Mouse (Mus musculus) hindbrain, embryonic 11.5 days (tissue): Measurements from ENCODE around the gene Rflna. TPM values are rescaled to one million over a fixed set of nuclear protein-coding genes. Genes with fewer than 3 reads are reported as not detected.

ENCODE experiments used
- ATAC-seq: fragments of 200-750 bp; cut with Nextera tagmentation; 2 replicates; pipeline ENCODE4 v1.8.0; 2017; ENCODE audit warnings: mild to moderate bottlenecking, moderate TSS enrichment, moderate library complexity; ENCODE audit not compliant: low FRiP score
- DNase-seq: peaks from one replicate; pipeline ENCODE4 v3.0.0-alpha.2; 2015; ENCODE audit warnings: low spot score
- H3K27ac ChIP-seq: fragments of 300-500 bp; sonication (generic); 2 replicates; pipeline ENCODE4 v1.5.1; 2014; ENCODE audit warnings: mild to moderate bottlenecking, low read depth, low read length
- H3K27me3 ChIP-seq: fragments of 300-500 bp; sonication (generic); 2 replicates; pipeline ENCODE4 v1.6.1; 2014; ENCODE audit warnings: mild to moderate bottlenecking, low read length, moderate library complexity, mixed read lengths; ENCODE audit not compliant: control insufficient read depth, insufficient read depth
- H3K36me3 ChIP-seq: fragments of 300-500 bp; sonication (generic); 2 replicates; pipeline ENCODE4 v1.6.1; 2014; ENCODE audit warnings: mild to moderate bottlenecking, low read length, moderate library complexity, mixed read lengths; ENCODE audit not compliant: control insufficient read depth, insufficient read depth
- H3K4me1 ChIP-seq: fragments of 300-500 bp; sonication (generic); replicated peaks from 2 replicates; pipeline ENCODE4 v1.6.1; 2014; ENCODE audit warnings: low read length, mixed read lengths; ENCODE audit not compliant: control insufficient read depth, insufficient read depth
- H3K4me2 ChIP-seq: fragments of 300-500 bp; sonication (generic); replicated peaks from 2 replicates; pipeline ENCODE4 v1.6.1; 2014; ENCODE audit warnings: mild to moderate bottlenecking, low read depth, low read length
- H3K4me3 ChIP-seq: fragments of 300-500 bp; sonication (generic); 2 replicates; pipeline ENCODE4 v1.5.1; 2014; ENCODE audit warnings: low read depth, low read length
- H3K9ac ChIP-seq: fragments of 300-500 bp; sonication (generic); 2 replicates; pipeline ENCODE4 v1.6.1; 2014; ENCODE audit warnings: low read depth, low read length
- H3K9me3 ChIP-seq: fragments of 300-500 bp; sonication (generic); 2 replicates; pipeline ENCODE4 v1.6.1; 2016; ENCODE audit warnings: low read length; ENCODE audit not compliant: control insufficient read depth
- WGBS: fragments of 180-500 bp; shearing (Covaris S2); extraction: QIAGEN DNeasy Blood & Tissue Kit; methylation state at CpG from one replicate; pipeline ENCODE4 v1.1.7; 2014; 5-methylcytosine and 5-hydroxymethylcytosine counted together
- polyA plus RNA-seq: library from polyadenylated mRNA; unstranded; fragments of >200 nt; fragmentation: Nextera tagmentation; extraction: Ambion mirVana; gene quantifications from 2 replicates; pipeline ENCODE4 v1.2.1, GENCODE M21; 2014

Rflna gene
- polyA plus RNA-seq, 1 experiment from 2014 or later: 9.2 TPM

GRCm38 (mm10) chr5:125015576-125015975 lies 12.6 kb downstream of the Rflna start:
- H3K9me3 ChIP-seq: no peaks in the 10 kb centered on the region
- no peak for ATAC-seq
- H3K4me2 ChIP-seq: no peak overlapping the region
- no peak overlapping the region for H3K9ac ChIP-seq
- no peak for DNase-seq
- H3K27me3 ChIP-seq: no peaks in the 10 kb centered on the region
- WGBS: 91% methylated on average over 9 of the region's 9 CpGs
- H3K4me1 ChIP-seq: no peaks in the 10 kb centered on the region
- H3K4me3 ChIP-seq: no peak overlapping the region
- no peak overlapping the region for H3K27ac ChIP-seq
- H3K36me3 ChIP-seq: peaks cover 2% of the 10 kb centered on the region; the same call in 1 of the 2 replicates

GRCm38 (mm10) chr5:125016421-125017242 lies 13.6 kb downstream of the Rflna start:
- Histone ChIP-seq H3K27me3 (no peaks in the 10 kb centered on the region), H3K9me3 (no peaks in the 10 kb centered on the region), H3K27ac (no peak overlapping the region), H3K4me2 (no peak overlapping the region), H3K4me1 (no peaks in the 10 kb centered on the region), H3K9ac (no peak overlapping the region), H3K4me3 (no peak overlapping the region), H3K36me3 (peaks cover 2% of the 10 kb centered on the region; the same call in 1 of the 2 replicates)
- DNase-seq (no peak), ATAC-seq (no peak)
- 85% methylated on average over 17 of the region's 17 CpGs for WGBS

- Histone ChIP-seq H3K27me3 (no peaks in the 10 kb centered on the region), H3K9ac (no peak overlapping the region), H3K4me2 (no peak overlapping the region), H3K36me3 (peaks cover 2% of the 10 kb centered on the region; the same call in 1 of the 2 replicates), H3K9me3 (no peaks in the 10 kb centered on the region), H3K4me3 (no peak overlapping the region), H3K4me1 (no peaks in the 10 kb centered on the region), H3K27ac (no peak overlapping the region)
- no peak for DNase-seq
- ATAC-seq: no peak
- WGBS: 82% methylated on average over 15 of the region's 15 CpGs
These were observed 14.3 kb downstream of the Rflna start for GRCm38 (mm10) chr5:125017332-125017731.

- Histone ChIP-seq H3K4me2 (no peak overlapping the region), H3K4me1 (no peaks in the 10 kb centered on the region), H3K9me3 (no peaks in the 10 kb centered on the region), H3K36me3 (peaks cover 6% of the 10 kb centered on the region), H3K4me3 (no peak overlapping the region), H3K27ac (no peak overlapping the region), H3K27me3 (no peaks in the 10 kb centered on the region), H3K9ac (no peak overlapping the region)
- 82% methylated on average over 5 of the region's 5 CpGs for WGBS
- DNase-seq (no peak), ATAC-seq (no peak)
These were observed 16.1 kb downstream of the Rflna start for GRCm38 (mm10) chr5:125019099-125019498.

GRCm38 (mm10) chr5:125021298-125021697 lies 18.3 kb downstream of the Rflna start:
- H3K4me1 ChIP-seq: no peaks in the 10 kb centered on the region
- 87% methylated on average over 11 of the region's 11 CpGs for WGBS
- DNase-seq (no peak), ATAC-seq (no peak)
- no peaks in the 10 kb centered on the region for H3K9me3 ChIP-seq
- H3K27me3 ChIP-seq: no peaks in the 10 kb centered on the region
- no peak overlapping the region for H3K27ac ChIP-seq
- peaks cover 13% of the 10 kb centered on the region for H3K36me3 ChIP-seq
- no peak overlapping the region for H3K9ac ChIP-seq
- no peak overlapping the region for H3K4me3 ChIP-seq
- H3K4me2 ChIP-seq: no peak overlapping the region

- no peaks in the 10 kb centered on the region for H3K4me1 ChIP-seq
- WGBS: 87% methylated on average over 14 of the region's 14 CpGs
- no peak overlapping the region for H3K4me3 ChIP-seq
- H3K9ac ChIP-seq: no peak overlapping the region
- no peak overlapping the region for H3K27ac ChIP-seq
- ATAC-seq (no peak), DNase-seq (peak; percentile 40)
- no peaks in the 10 kb centered on the region for H3K27me3 ChIP-seq
- no peaks in the 10 kb centered on the region for H3K9me3 ChIP-seq
- peaks cover 21% of the 10 kb centered on the region for H3K36me3 ChIP-seq
- no peak overlapping the region for H3K4me2 ChIP-seq
These were observed 21.0 kb downstream of the Rflna start for GRCm38 (mm10) chr5:125024002-125024401.

GRCm38 (mm10) chr5:125028371-125028770 lies 25.4 kb downstream of the Rflna start:
- Histone ChIP-seq H3K27ac (no peak overlapping the region), H3K9me3 (no peaks in the 10 kb centered on the region), H3K4me3 (no peak overlapping the region), H3K4me2 (no peak overlapping the region), H3K4me1 (no peaks in the 10 kb centered on the region), H3K9ac (no peak overlapping the region), H3K27me3 (no peaks in the 10 kb centered on the region), H3K36me3 (peaks cover 28% of the 10 kb centered on the region)
- ATAC-seq (no peak), DNase-seq (no peak)
- 95% methylated on average over 15 of the region's 15 CpGs for WGBS

GRCm38 (mm10) chr5:125028911-125029310 lies 25.9 kb downstream of the Rflna start:
- ATAC-seq (no peak), DNase-seq (no peak)
- Histone ChIP-seq H3K4me2 (no peak overlapping the region), H3K27me3 (no peaks in the 10 kb centered on the region), H3K4me1 (no peaks in the 10 kb centered on the region), H3K9me3 (no peaks in the 10 kb centered on the region), H3K36me3 (peaks cover 28% of the 10 kb centered on the region), H3K27ac (no peak overlapping the region), H3K9ac (no peak overlapping the region), H3K4me3 (no peak overlapping the region)
- 95% methylated on average over 20 of the region's 20 CpGs for WGBS

GRCm38 (mm10) chr5:125036483-125036882 lies 33.5 kb downstream of the Rflna start:
- DNase-seq: no peak

More at GRCm38 (mm10) chr5:125036483-125036882, 33.5 kb downstream of the Rflna start:
- no peak for ATAC-seq
- Histone ChIP-seq H3K4me3 (no peak overlapping the region), H3K27ac (no peak overlapping the region), H3K9ac (no peak overlapping the region), H3K9me3 (no peaks in the 10 kb centered on the region), H3K27me3 (no peaks in the 10 kb centered on the region), H3K4me2 (no peak overlapping the region), H3K4me1 (no peaks in the 10 kb centered on the region), H3K36me3 (peaks cover 16% of the 10 kb centered on the region; the same call in 1 of the 2 replicates)
- 87% methylated on average over 8 of the region's 8 CpGs for WGBS
